Mouse (Mus musculus): ENCODE results near the gene Enpep.

Gene Enpep

DNA sequence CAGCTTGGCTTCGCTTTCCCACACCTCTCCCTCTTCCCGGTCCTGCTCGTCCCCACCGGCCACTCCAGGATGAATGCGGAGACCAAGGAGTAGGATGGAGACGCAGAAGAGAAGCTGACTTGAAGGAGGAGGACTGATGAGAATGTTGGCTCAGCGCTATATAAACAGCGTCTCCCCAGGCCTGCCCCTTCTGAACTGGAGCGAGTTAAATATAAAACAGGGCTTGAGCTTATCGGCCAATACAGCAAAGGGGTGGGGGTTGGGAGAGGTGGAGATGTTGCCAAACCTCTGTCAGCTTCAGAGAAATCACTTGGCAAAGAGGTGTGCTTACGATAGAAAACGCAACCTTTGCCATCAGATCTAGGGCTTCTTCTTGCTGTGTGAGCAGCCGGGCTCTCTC, at the start of gene Enpep:
TSS of gene Enpep (minus strand) at position 135 of the 400 bp plus-strand sequence.
- CTCF ChIA-PET, result interaction anchor here (0.6 kb wide), 1 partner anchor 33 kb away, joined by 3 read pairs; no protein-coding TSS in a partner anchor

DNA sequence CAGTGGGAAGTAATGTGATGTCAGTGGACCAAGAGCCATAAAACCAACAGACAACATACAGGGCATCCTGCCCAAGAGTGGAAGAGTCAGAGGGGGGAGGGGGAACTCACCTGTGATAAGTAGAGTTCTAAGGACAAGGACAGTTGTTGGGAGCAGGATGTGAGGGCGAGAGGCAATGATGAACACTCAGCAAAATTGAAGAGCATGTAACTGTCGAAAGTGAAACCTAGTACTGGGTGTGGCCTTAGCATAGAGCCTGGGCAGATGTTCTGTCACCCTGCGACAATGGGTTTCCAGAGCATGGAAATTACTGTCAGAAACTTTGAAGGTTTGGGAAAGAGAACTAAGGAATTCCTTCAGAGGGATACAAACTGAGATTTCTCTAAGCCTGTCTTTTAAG, 46.6 kb upstream of the Enpep start:
- CTCF ChIA-PET, result no interaction called here

DNA sequence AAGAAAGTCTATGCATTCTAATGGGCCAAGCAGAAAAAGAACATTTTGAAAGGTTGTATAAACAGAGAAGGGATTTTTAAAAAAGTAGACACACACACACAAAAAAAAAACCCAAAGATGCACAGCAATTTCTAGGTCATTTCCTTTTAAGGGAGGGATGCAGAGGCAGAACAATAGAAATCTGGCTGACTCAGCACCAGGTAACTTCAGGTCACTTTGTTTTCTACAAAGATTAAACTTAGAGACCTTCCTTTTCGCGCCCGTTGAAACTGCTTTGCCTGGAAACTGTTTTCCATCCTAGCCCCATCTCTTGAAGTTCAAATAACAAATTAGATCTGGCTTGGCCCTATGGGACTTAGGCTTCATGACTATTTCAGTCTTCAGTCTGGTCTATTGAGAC, 42.6 kb upstream of the Enpep start:
- CTCF ChIA-PET, result no interaction called here

DNA sequence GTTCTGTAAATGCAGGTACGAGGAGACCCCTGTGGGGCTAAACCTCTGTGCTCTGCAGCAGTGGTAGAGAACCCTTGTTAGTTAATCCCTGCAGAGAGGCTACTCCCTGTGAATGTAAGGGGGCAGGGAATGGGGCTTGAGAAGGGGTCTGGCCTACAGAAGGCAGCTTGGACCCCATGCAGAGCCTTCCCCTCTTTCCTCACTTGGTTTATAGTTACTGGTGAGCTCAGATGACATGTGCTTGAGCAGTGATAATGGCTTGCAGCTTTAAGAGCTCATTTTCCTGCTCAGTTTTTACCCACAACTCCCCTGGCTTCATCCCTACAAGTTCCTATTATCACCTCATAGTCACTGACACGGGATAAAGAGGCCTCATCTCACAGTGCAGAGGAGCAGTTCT, 40.6 kb upstream of the Enpep start:
- CTCF ChIA-PET, result no interaction called here

DNA sequence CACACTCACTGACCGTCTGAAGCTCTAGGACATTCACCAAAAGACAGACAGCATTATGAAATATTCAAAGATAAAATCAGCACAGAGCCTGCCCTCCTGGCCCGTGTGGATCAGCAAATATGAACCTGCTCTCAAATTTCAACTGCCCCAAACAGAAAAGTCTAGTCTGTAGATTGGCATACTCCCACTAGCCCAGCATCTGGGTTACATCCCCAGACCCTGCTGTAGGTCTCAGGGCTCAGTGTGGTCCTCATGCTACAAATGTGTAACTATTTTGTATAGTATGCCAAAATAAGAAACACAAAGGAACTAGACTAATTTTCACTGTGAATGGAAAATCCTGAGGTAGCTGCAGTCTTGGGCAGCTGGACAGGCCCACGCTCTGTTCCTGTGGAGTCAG, 37.0 kb upstream of the Enpep start:
- CTCF ChIA-PET, result no interaction called here

DNA sequence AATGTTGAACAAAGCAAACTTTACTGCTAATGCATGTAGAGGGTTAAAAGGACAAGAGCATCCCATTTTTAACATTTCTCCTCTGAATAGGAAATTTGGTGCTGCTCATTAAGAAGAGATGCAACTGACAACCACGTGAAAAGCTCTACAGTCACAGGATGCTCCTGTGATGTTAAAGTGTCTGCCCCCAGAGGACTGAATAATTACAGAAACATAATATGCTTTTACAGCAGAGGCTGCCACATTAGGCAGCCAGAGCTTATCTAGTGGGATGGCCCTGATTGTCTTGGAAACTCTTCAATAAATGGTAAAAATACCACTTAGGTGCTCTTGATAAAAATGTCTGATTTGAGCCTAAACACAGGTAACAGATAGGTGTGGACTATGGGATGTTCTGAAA, 33.4 kb upstream of the Enpep start:
- CTCF ChIA-PET, result no interaction called here

DNA sequence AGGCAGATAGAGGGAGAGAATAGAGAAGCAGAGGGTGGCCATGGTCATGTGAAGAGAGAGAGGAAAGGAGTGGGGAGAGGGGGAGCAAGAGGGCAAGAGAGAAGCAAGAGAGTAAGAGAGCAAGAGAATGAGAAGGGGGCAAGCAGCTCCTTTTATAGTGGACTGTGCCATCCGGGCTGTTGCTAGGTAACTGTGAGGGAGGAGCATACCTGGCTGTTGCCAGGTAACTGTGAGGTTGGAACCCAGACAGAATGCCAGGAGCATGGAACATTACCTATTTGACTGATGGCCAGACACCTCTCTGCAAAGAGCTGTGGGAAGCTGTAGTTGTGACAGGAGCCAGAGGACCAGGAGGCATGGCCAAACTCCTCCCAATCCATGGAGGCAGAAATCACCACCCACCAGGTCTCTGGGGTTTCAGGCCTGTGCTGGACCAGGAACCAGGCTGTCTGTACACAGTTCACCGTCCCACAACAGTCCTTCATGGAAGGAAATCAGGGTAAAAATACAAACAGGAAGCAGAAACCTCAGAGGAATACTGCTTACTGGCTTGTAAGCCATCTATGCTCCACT, 32.4 kb upstream of the Enpep start:
- CTCF ChIA-PET, result no interaction called here

DNA sequence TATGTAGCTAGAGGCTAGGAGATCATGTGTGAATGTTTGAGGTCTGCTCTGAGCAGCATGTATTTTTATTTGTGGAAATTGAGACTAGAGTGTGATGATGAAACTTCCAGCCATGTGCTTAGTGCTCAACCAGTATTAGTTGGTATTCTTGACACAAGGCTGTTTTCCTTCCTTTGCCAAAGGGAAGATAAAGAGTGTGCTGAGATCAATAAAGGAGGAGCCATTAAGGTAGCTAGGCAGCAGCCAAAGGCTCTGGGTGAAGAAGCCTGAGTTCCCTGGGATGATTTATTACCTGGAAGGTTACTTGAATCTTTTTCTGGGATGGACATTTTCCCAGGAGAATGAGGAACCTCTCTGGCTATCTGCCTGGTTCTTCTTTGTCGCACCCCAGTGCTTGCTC, 30.9 kb upstream of the Enpep start:
- CTCF ChIA-PET, result no interaction called here

DNA sequence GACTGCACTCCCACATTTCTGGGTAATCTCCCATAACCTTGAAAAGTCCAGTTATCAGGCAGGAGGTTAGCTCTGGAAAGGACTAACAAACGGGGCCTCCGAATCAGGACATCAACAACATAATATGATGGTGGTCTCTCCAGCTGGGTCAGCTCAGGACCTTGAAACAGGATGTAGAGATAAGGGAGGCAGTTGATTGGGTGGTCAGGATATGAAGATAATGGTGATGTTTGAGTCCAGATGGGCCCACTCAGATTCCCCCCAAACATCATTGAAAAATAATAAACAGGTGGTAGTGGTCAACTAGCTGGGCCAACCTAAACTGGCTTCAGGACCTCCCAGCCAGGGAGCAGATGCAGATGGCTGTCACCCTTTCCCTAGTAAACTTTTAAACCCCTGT, 25.6 kb upstream of the Enpep start:
- CTCF ChIA-PET, result no interaction called here

DNA sequence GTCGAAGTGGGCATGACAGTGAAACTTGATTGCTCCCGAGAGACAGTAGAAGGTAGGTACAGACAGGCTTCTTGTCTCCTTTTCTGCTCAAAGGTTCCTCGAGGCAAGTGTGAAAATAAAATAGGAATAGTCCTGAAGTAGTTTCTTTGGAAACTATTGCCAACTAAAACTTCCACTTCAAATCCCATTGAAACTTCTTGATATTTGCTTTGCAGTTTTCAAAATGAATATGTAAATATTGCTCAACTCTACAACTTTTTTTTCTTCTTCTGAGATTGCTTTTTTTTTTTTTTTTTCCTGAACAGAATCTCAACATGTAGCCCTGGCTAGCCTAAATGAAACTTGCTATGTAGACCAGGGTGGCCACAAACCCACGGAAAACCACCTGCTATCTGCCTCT, 21.4 kb upstream of the Enpep start:
- CTCF ChIA-PET, result no interaction called here

DNA sequence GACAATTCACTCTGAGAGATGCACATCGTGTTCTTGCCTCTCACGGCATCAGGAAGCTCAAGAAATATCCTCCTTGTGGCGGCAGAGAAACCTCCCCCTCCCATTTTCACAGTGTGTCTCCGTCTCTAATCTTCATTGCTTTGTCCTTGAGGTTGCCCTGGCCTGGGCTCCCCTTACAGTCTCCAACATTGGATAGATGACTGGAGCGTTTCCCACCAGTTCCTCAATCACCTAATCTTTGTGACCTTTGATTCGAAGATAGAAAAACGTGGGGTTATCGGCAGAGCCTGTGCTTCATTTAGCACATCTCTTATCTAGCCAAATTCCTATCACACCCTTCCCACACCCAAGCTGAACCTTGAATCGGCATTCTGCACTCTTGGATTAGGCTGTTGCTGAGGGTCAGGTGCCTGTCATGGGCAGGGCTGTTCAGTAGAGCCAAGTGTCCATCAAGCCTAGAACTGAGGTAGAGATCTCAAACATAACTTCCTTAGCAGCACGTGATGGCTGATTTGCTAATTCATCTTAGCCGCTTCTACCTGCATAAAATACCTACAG, 18.9 kb upstream of the Enpep start:
- CTCF ChIA-PET, result no interaction called here

DNA sequence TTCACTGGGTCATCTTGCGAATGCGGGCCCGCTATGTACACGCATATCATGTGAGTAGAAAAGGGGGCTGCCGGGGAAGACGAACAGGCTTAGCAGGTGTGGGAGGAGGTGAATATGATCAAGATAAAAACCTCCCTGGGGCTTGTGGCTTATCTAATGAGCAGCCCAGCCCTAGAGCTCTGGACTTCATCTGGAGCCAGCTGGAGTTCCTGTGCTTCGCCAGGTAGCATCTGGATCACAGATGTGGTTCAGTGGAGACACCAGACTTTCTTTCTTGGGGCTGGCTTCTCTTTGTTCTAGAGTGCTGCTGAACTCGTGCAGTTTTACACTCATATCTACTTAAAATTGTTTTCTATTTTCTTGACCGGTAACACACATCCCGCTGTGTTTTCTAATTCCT, 14.8 kb upstream of the Enpep start:
- CTCF ChIA-PET, result no interaction called here

DNA sequence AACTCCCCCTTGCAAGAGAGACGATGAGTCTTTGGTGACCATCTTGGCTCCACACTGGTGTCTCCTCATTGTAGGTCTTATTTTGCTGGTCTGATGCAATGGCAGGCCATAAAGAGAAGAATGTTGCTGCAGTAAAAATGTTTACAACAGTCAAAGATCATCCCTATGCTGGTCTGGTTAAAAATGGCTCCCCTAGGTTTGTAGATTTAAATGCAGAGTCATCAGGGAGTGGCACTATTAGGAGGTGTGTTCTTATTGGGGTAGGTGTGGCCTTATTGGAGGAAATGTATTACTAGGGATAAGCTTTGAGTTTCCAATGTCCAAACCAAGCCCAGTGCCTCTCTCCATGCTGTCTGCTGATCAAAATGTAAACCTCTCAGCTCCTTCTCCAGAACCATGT, 10.2 kb upstream of the Enpep start:
- CTCF ChIA-PET, result no interaction called here

DNA sequence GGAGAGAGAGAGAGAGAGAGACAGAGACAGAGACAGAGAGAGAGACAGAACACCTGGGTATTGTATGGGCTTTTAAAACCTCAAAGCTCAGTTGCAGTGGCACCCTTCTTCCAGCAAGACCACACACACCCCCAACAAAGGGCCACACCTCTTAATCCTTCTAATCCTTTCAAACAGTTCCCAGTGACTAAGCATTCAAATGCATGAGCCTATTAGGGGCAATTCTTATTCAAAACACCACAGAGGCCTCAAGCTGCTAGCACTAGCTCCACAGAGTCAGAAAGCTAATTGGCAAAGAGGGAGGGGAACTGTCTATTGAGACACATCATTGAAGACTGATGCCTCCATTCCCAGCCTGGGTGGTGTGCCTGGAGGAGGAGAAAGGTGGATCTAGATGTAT, 8.5 kb upstream of the Enpep start:
- CTCF ChIA-PET, result no interaction called here

DNA sequence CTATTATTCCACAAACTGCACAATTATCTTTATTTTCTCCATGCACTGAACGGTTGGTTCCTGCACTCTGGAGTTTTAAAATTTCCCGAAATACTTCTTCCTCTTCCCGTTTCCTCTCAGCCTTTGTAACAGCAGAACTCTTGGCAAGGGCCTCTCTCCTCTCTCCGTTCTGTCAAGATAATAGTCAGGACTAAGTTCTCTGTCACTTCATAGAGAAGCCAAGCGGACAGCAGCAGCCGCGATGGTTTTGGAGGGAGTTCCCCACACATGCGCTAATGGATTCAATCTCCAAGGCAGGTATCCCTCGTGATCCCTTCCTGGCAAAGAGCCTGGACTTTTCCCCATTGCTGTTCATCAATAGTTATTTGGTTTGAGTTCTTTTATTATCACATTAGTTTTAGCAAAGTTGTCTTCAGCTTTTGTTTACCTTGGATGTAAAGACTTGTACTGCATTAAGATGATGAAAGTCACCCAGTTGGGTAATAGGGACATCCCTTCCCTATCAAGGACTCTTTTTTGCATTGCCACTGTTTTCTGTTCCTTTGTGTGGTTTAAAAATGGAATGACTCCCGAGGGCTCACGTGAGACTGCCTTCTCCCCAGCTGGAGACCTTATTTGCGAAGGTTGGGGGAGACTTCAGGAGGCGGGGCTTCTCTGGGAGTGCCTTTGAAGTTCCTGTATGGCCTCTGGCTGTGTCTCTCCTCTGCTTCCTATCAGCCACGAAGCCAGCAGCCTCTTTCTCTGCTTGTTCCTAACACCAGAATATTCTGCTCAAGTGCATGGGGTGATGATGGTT, 6.0 kb upstream of the Enpep start:
- CTCF ChIA-PET, result no interaction called here

DNA sequence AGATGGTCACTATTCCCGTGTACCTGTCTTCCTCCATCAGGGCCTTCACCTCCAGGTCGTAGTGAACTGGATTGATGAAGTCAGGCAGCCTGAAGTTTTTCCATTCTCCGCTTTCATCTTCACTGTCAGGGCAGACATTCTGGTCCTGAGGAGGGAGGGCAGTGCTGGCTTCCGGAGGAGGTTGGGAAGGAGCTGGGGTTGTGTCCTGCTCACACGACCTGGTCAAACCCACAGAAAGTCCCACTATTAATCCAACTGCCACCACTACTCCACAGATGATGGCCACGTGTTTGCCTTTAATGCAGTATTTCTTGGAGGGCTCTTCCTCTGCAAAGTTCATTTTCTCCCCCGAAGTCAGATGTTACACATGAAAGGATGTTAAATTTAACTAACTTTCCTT, 378 bp downstream of the Enpep start:
- CTCF ChIA-PET, result interaction anchor here (0.6 kb wide), 2 partner anchors 32 to 1812 kb away, joined by 3 read pairs; no protein-coding TSS in a partner anchor

DNA sequence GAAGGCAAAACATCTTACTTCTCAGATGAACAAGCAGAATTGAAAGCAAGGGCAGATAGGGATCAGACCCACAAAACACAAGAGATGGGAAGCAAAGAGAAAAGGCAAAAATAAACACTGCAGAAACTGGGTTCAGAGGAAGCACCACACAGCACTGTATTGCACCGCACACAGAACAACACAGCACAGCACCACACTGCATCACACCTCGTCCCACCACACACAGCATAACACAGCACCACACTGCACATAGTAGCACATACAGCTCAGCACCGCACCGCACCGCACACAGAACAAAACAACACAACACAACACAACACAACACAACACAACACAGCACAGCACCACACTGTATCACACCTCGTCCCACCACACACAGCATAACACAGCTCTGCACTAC, 1.1 kb downstream of the Enpep start:
- CTCF ChIA-PET, result no interaction called here

DNA sequence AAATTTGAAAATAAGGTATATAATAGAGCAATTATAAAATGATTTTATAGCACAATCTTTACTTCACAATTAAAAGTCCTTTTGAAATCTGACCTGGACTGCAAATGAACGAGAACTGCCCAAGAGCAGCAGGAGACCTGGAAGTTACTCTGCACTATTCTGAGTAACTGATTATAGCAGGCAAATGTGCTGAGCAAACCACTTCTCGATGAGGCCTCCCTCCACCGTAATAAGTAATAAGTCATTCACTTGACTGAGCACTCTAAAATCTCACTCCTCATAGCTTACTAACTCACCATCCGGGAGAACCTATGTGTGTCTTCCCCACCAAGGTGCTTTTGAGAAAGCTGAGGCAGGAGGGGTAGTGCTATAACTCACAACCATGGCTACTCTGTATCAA, 4.5 kb downstream of the Enpep start:
- CTCF ChIA-PET, result no interaction called here

DNA sequence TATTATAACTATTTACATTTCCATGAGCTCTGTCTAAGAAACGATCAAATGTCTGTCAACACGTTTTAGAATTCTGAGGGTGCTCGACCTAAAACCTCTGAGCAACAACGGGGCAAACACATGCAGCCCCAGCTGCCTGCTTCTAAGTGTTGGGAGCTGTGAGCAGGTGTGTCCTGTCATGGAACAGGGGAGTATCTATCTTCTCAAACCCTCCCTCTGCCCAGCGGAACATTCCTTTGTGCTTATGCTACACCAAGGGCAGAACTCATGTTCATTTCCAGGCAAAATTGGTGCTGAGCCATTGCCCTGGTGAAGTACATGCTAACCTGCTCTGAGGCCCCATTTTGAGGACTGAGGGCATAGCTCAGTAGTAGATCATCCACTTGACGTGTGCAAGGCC, 10.9 kb downstream of the Enpep start:
- CTCF ChIA-PET, result no interaction called here

DNA sequence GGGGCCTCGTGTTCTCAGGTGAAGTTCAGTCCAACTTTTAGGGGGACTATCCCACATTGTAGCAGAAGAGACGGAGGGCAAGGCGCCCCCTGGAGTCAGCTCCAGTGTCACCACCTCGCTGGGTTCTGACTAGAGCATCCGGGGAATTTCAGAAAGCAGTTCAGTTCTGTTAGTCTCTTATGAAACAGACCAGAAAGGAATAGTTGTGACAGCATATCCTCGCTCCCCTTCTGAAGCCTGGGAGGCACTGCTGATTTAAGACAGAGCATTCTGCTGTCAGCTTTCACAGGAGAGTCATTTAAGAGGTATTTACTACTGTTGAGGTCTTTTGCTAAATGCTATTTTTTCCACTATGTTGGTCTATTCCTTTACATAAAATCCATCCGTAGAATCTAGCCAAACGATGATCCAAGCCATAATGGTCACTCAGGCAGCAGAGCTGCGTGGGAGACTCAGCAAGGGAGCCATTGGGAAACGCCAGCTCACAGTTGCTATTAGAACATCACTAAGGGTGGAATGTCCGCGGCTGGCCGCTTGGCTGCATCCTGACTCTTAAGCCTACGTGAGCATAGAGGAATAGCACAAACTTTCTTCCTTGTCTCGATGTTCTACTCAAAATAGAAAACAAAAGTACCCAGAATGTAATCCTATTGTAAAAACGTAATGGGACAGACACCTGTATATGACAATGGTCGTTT, 15.3 kb downstream of the Enpep start:
- CTCF ChIA-PET, result interaction anchor here (0.5 kb wide), 1 partner anchor 376 kb away, joined by 26 read pairs; no protein-coding TSS in a partner anchor

DNA sequence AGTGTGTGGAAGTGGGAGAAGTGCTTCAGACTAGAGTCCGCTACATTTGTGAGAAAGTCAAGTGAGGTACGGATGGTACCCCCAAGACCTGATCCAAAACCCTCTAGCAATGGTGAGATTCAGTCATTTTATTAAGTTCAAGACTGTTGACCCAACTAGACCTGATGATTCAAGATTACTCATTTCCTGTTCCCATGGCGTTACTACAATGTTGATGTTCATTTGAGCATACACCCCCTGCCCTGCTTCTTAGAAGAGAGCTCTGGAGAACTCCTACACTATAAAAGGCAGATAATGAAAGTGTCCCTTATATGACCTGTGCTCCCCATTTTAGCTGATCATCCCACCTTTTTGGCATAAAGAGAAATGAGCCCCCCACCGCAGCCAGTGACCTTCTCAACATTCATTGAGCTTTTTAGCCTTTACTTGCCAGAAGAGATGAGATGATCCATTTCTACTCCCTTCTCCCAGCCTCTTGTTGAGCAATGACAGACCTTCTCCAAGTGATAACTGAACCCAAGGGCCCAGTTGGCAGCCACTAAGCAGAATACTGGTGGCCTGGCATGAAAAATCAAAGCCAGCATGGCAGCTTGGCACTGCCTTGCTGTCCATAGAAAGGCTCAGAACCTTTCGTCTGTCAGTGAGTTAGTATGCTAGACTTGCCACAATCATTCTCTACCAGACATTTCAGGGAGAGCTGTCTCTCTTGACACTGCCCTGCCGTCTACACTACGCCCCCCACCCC, 18.7 kb downstream of the Enpep start:
- CTCF ChIA-PET, result no interaction called here

DNA sequence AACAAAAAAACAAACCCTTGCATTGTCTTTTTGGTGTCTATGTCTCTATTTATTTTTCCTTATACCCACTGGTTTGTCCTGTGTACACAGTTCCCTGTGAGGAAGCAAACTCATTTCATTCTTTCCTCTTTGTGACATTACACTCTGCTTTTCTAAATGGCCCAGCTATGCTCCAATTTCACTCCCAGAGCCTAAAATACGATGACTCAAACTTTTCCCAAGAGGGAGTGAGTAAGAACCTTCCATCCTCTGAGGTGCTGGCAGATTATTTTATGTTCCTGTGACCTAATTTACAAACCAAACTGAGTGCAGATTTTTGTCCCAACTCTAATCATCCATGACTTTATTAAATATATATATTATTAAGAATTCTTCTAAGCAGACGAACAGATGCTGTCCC, 19.3 kb downstream of the Enpep start:
- CTCF ChIA-PET, result no interaction called here
